Mouse (Mus musculus) stomach, postnatal 0 days (tissue): ENCODE results near the gene Clec9a. TPM values are rescaled to one million over a fixed set of nuclear protein-coding genes. Genes with fewer than 3 reads are reported as not detected.

Source experiments
- ATAC-seq: fragments of 200-750 bp; cut with Nextera tagmentation; 2 replicates; pipeline ENCODE4 v1.8.0; 2017; ENCODE audit not compliant: low FRiP score, low TSS enrichment
- DNase-seq: peaks from one replicate; pipeline ENCODE4 v3.0.0-alpha.2; 2016; ENCODE audit warnings: low spot score
- H3K27ac ChIP-seq: fragments of 300-500 bp; sonication (generic); replicated peaks from 2 replicates; pipeline ENCODE4 v1.5.1; 2014; ENCODE audit warnings: mild to moderate bottlenecking, control low read depth
- H3K27me3 ChIP-seq: fragments of 300-500 bp; sonication (generic); 2 replicates; pipeline ENCODE4 v1.6.1; 2014; ENCODE audit warnings: low read length; ENCODE audit not compliant: control insufficient read depth, insufficient read depth
- H3K36me3 ChIP-seq: fragments of 300-500 bp; sonication (generic); 2 replicates; pipeline ENCODE4 v1.6.1; 2014; ENCODE audit warnings: low read length, mixed read lengths; ENCODE audit not compliant: control insufficient read depth, insufficient read depth
- H3K4me1 ChIP-seq: fragments of 300-500 bp; sonication (generic); replicated peaks from 2 replicates; pipeline ENCODE4 v1.6.1; 2014; ENCODE audit warnings: antibody characterized with exemption; ENCODE audit not compliant: control insufficient read depth, insufficient read depth
- H3K4me2 ChIP-seq: fragments of 300-500 bp; sonication (generic); replicated peaks from 2 replicates; pipeline ENCODE4 v1.6.1; 2014; ENCODE audit warnings: low read depth, mild to moderate bottlenecking, control low read depth, moderate library complexity
- H3K4me3 ChIP-seq: fragments of 300-500 bp; sonication (generic); 2 replicates; pipeline ENCODE4 v1.5.1; 2014; ENCODE audit warnings: low read depth, low read length, control low read depth
- H3K9ac ChIP-seq: fragments of 300-500 bp; sonication (generic); 2 replicates; pipeline ENCODE4 v1.6.1; 2014; ENCODE audit warnings: mild to moderate bottlenecking, low read length, control low read depth, mixed read lengths
- H3K9me3 ChIP-seq: fragments of 300-500 bp; sonication (generic); 2 replicates; pipeline ENCODE4 v1.6.1; 2016; ENCODE audit warnings: low read length; ENCODE audit not compliant: control insufficient read depth
- CTCF ChIP-seq: IDR thresholded peaks from 2 replicates; pipeline ENCODE4 v1.5.1; 2016; ENCODE audit warnings: antibody characterized with exemption, low read depth, mild to moderate bottlenecking, moderate library complexity
- EP300 ChIP-seq: optimal IDR thresholded peaks from 2 replicates; pipeline ENCODE3; 2016; ENCODE audit warnings: antibody characterized with exemption
- WGBS: fragments of 180-500 bp; shearing (Covaris S2); extraction: QIAGEN DNeasy Blood & Tissue Kit; methylation state at CpG from one replicate; pipeline ENCODE4 v1.1.7; 2014; 5-methylcytosine and 5-hydroxymethylcytosine counted together
- polyA plus RNA-seq: library from polyadenylated mRNA; unstranded; fragments of >200 nt; fragmentation: Nextera tagmentation; extraction: Ambion mirVana; gene quantifications from 2 replicates; pipeline ENCODE4 v1.2.1, GENCODE M21; 2015

Gene Clec9a
- polyA plus RNA-seq, 1 experiment from 2014 or later = 0.05 TPM

DNA sequence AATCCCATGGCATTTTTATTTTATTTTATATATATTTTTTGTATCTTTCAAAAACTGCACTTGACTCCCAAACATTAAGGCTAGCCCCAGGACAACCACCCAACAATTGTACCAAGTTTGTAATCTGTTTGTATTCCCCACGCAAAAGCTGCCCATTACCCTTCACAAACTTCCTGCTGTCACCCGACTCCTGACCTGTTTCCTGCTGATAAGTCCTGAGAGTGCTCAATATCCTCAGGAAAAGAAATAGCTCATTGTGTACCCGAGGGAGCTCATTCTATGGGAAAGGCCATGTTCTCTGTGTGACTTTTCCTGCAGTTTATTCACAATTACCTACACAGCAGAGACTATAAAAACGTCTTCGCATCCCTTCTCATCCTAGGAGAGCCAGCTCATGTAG is 17.1 kb downstream of the Clec9a start:
- no peak for ATAC-seq

GRCm38 (mm10) chr6:129427281-129427680 is 18.6 kb downstream of the Clec9a start:
- Histone ChIP-seq H3K27me3 (no peaks in the 10 kb centered on the region), H3K4me2 (no peak overlapping the region), H3K9ac (no peak overlapping the region), H3K27ac (no peak overlapping the region), H3K9me3 (no peaks in the 10 kb centered on the region), H3K4me3 (no peak overlapping the region), H3K4me1 (no peaks in the 10 kb centered on the region; the same call in 1 of the 2 replicates), H3K36me3 (no peaks in the 10 kb centered on the region)
- 73% methylated on average over 4 of the region's 4 CpGs for WGBS
- DNase-seq (no peak), ATAC-seq (no peak)
- TF ChIP-seq EP300 = no peak
- TF ChIP-seq CTCF = no peak

More for the DNA sequence above, 17.1 kb downstream of the Clec9a start:
- Histone ChIP-seq H3K4me3 (no peak overlapping the region), H3K36me3 (no peaks in the 10 kb centered on the region), H3K4me2 (no peak overlapping the region), H3K4me1 (no peaks in the 10 kb centered on the region; the same call in 1 of the 2 replicates), H3K9me3 (no peaks in the 10 kb centered on the region), H3K27ac (no peak overlapping the region), H3K9ac (no peak overlapping the region), H3K27me3 (no peaks in the 10 kb centered on the region)
- DNase-seq = no peak
- TF ChIP-seq EP300 = no peak
- no peak for TF ChIP-seq CTCF
- WGBS = 40% methylated on average over 5 of the region's 5 CpGs

DNA sequence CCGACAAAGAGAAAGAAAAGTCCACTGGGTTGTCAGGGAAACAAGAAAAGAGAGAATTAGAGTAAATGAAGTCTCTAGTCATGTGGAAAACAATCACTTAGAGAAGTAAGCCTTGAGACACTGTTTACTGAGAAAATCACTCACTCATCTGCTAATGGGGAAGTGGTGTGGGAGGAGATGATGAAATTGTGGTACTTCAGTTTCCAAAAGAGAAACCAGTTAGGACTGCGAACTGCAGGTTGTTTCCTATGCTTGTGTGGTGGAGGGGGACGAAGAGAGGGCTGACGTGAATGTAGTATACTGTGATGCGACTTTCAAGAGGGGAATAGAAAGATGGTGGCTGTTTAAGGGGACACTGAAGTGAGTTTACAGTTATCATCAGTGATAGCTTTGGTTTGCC is 25.6 kb downstream of the Clec9a start:
- WGBS = 77% methylated on average over 5 of the region's 5 CpGs
- Histone ChIP-seq H3K27me3 (no peaks in the 10 kb centered on the region), H3K4me3 (no peak overlapping the region), H3K9me3 (no peaks in the 10 kb centered on the region), H3K4me2 (no peak overlapping the region), H3K9ac (no peak overlapping the region), H3K36me3 (no peaks in the 10 kb centered on the region), H3K27ac (no peak overlapping the region), H3K4me1 (no peaks in the 10 kb centered on the region)
- DNase-seq = no peak
- no peak for ATAC-seq
- no peak for TF ChIP-seq EP300

DNA sequence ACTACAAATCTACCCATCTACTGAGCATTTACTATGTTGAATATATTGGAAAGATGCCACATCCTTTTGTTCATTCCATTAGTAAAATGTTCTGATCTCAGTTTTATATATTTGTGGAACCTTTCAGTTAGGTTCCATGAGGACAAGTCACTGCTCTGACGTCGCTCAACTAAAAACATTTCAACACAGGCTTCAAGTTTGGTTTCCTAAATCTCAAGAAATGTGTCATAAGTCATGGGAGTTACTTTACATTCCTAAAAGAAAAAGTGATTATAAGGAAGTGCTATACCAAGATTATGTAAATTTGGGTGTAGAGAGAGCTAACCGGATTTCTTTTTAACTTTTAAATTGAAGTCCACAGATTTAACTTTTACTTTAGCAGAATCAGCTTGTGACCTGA is 27.4 kb downstream of the Clec9a start:
- H3K27me3 ChIP-seq = no peaks in the 10 kb centered on the region
- ATAC-seq (no peak), DNase-seq (no peak)
- H3K4me2 ChIP-seq = no peak overlapping the region
- no peak for TF ChIP-seq EP300
- no peak for TF ChIP-seq CTCF
- no peak overlapping the region for H3K27ac ChIP-seq
- no peak overlapping the region for H3K9ac ChIP-seq
- no peaks in the 10 kb centered on the region for H3K4me1 ChIP-seq
- H3K9me3 ChIP-seq = no peaks in the 10 kb centered on the region
- H3K4me3 ChIP-seq = no peak overlapping the region
- 80% methylated on average over 3 of the region's 3 CpGs for WGBS
- no peaks in the 10 kb centered on the region for H3K36me3 ChIP-seq

- no peak overlapping the region for H3K9ac ChIP-seq
- H3K4me3 ChIP-seq = no peak overlapping the region
- H3K9me3 ChIP-seq = no peaks in the 10 kb centered on the region
- TF ChIP-seq CTCF = no peak
- no peak for TF ChIP-seq EP300
- no peak for ATAC-seq
- DNase-seq = no peak
- no peaks in the 10 kb centered on the region for H3K4me1 ChIP-seq
- 75% methylated on average over 2 of the region's 2 CpGs for WGBS
- H3K36me3 ChIP-seq = no peaks in the 10 kb centered on the region
- no peak overlapping the region for H3K27ac ChIP-seq
- H3K4me2 ChIP-seq = no peak overlapping the region
- H3K27me3 ChIP-seq = no peaks in the 10 kb centered on the region
Measured at GRCm38 (mm10) chr6:129438033-129438432, 29.4 kb downstream of the Clec9a start.

GRCm38 (mm10) chr6:129449743-129450142 is 41.1 kb downstream of the Clec9a start:
- H3K4me2 ChIP-seq = no peak overlapping the region
- H3K9ac ChIP-seq = no peak overlapping the region
- TF ChIP-seq CTCF (no peak), EP300 (no peak)
- no peaks in the 10 kb centered on the region for H3K27me3 ChIP-seq
- WGBS = 69% methylated on average over 6 of the region's 6 CpGs
- H3K9me3 ChIP-seq = no peaks in the 10 kb centered on the region
- no peaks in the 10 kb centered on the region for H3K36me3 ChIP-seq
- H3K27ac ChIP-seq = no peak overlapping the region
- H3K4me3 ChIP-seq = no peak overlapping the region
- DNase-seq (no peak), ATAC-seq (no peak)
- no peaks in the 10 kb centered on the region for H3K4me1 ChIP-seq
